Mouse (Mus musculus) limb, embryonic 13.5 days (tissue): Measurements from ENCODE around the gene Mtf1. TPM values are rescaled to one million over a fixed set of nuclear protein-coding genes. Genes with fewer than 3 reads are reported as not detected.

Experiments
- ATAC-seq: fragments of 200-750 bp; cut with Nextera tagmentation; 2 replicates; pipeline ENCODE4 v1.8.0; 2017; ENCODE audit warnings: low read depth, moderate number of reproducible peaks, moderate TSS enrichment; ENCODE audit not compliant: low FRiP score
- H3K27ac ChIP-seq: fragments of 300-500 bp; sonication (generic); 2 replicates; pipeline ENCODE4 v1.5.1; 2015; ENCODE audit warnings: inconsistent platforms, mild to moderate bottlenecking, moderate library complexity
- H3K27me3 ChIP-seq: fragments of 300-500 bp; sonication (generic); 2 replicates; pipeline ENCODE4 v1.6.1; 2015; ENCODE audit warnings: mild to moderate bottlenecking, inconsistent platforms
- H3K36me3 ChIP-seq: fragments of 300-500 bp; sonication (generic); 2 replicates; pipeline ENCODE4 v1.6.1; 2015; ENCODE audit warnings: inconsistent platforms, mild to moderate bottlenecking, moderate library complexity
- H3K4me1 ChIP-seq: fragments of 300-500 bp; sonication (generic); 2 replicates; pipeline ENCODE4 v1.6.1; 2015; ENCODE audit warnings: inconsistent platforms
- H3K4me2 ChIP-seq: fragments of 300-500 bp; sonication (generic); replicated peaks from 2 replicates; pipeline ENCODE4 v1.6.1; 2015; ENCODE audit warnings: inconsistent platforms, mild to moderate bottlenecking, moderate library complexity
- H3K4me3 ChIP-seq: fragments of 300-500 bp; sonication (generic); 2 replicates; pipeline ENCODE4 v1.5.1; 2015; ENCODE audit warnings: moderate library complexity, mild to moderate bottlenecking, inconsistent platforms
- H3K9ac ChIP-seq: fragments of 300-500 bp; sonication (generic); 2 replicates; pipeline ENCODE4 v1.6.1; 2015; ENCODE audit warnings: mild to moderate bottlenecking, inconsistent platforms
- H3K9me3 ChIP-seq: fragments of 300-500 bp; sonication (generic); 2 replicates; pipeline ENCODE4 v1.6.1; 2016; ENCODE audit warnings: inconsistent platforms
- WGBS: fragments of 180-500 bp; shearing (Covaris S2); methylation state at CpG from one replicate; pipeline ENCODE4 v1.1.7; 2015; 5-methylcytosine and 5-hydroxymethylcytosine counted together
- polyA plus RNA-seq: library from polyadenylated mRNA; unstranded; fragments of >200 nt; fragmentation: Nextera tagmentation; extraction: Ambion mirVana; gene quantifications from 2 replicates; pipeline ENCODE4 v1.2.1, GENCODE M21; 2015

Gene Mtf1
- polyA plus RNA-seq, 1 experiment from 2014 or later, result 12.1 TPM

DNA sequence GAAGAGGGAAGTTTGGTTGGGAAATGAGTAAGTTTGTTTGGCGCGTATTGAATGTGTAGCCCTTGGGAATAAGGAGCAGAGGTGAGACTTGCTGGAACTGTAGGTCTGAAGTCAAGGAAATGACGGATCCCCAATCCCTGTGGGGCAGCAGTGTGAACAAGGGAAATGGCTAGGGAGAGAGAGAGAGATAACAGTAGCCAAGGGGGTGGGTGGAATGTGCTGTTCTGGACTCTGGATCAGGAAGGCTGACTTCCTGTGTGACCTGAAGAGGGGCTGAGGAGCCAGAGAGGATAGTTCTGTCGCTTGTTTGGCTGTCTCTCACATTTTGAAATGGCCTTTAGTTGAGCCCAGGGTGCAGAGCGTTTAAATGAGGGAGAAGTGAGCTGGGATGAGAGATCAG lies 6.6 kb downstream of the Mtf1 start:
- no peak overlapping the region for H3K27ac ChIP-seq
- H3K4me1 ChIP-seq, result peaks cover 2% of the 10 kb centered on the region
- peaks cover 66% of the 10 kb centered on the region for H3K36me3 ChIP-seq
- no peak for ATAC-seq
- no peak overlapping the region for H3K4me2 ChIP-seq
- 88% methylated on average over 5 of the region's 5 CpGs for WGBS
- no peak overlapping the region for H3K4me3 ChIP-seq
- H3K9ac ChIP-seq, result no peak overlapping the region
- H3K9me3 ChIP-seq, result no peaks in the 10 kb centered on the region
- no peaks in the 10 kb centered on the region for H3K27me3 ChIP-seq

DNA sequence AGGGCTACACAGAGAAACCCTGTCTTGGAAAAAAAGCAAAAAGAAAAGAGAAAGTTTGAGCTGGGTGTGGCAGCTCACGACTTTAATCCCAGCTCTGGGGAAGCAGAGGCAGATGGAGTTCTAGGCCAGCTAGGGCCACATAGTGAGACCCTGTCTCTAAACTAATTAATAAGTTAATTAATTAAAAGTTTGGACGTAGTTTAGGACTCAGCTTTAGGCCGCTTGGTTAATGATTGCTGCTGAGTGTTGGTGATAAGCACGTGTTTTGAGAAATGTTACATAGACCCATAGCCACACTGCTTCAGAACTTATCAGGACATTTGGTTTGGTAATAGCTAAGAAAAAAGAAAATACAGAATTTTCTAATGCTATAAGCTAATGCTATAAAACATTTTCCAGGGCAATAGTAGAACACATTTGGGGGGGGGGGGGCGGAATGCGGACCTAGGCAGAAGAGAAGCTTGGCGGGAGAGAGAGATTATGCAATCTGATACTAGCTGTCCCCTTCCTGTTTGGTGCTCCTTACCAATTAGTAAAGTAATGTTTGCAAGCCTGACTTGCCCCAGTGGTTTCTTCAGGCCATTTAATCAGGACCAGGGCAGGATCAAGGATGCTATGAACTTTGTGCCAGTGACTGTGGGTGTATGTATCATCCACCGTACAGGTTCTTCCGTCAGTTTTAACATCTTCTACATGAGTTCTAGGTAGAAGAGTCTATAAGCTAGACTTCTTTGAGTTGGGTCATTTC lies 7.4 kb downstream of the Mtf1 start:
- Histone ChIP-seq H3K4me2 (no peak overlapping the region), H3K4me1 (no peaks in the 10 kb centered on the region), H3K27ac (no peak overlapping the region), H3K9me3 (no peaks in the 10 kb centered on the region), H3K27me3 (no peaks in the 10 kb centered on the region), H3K9ac (no peak overlapping the region), H3K4me3 (no peak overlapping the region), H3K36me3 (peaks cover 65% of the 10 kb centered on the region)
- ATAC-seq, result no peak
- WGBS, result 85% methylated on average over 9 of the region's 9 CpGs

DNA sequence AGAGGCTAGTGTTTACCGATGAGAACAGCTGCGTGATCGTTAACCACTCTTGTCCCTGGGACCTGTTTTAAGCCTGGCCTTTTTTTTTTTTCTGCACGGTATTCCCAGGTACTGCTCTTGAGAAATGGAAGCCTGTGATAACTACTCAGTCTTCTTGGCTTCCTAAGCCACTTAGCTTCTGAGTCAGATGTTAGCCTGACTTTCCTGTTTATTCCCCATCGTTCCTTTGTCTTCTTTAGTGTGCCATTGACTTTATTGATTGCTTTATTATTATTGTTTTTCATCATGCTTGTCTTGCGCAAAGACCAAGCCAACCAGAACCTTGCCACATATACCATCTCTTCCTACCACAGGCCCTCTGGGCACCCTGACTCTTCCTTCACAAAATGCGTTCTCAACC lies 8.2 kb downstream of the Mtf1 start:
- Histone ChIP-seq H3K36me3 (peaks cover 57% of the 10 kb centered on the region), H3K4me3 (no peak overlapping the region), H3K9ac (no peak overlapping the region), H3K9me3 (no peaks in the 10 kb centered on the region), H3K27ac (no peak overlapping the region), H3K27me3 (no peaks in the 10 kb centered on the region), H3K4me2 (no peak overlapping the region), H3K4me1 (no peaks in the 10 kb centered on the region)
- no peak for ATAC-seq
- WGBS, result 83% methylated on average over 7 of the region's 7 CpGs

DNA sequence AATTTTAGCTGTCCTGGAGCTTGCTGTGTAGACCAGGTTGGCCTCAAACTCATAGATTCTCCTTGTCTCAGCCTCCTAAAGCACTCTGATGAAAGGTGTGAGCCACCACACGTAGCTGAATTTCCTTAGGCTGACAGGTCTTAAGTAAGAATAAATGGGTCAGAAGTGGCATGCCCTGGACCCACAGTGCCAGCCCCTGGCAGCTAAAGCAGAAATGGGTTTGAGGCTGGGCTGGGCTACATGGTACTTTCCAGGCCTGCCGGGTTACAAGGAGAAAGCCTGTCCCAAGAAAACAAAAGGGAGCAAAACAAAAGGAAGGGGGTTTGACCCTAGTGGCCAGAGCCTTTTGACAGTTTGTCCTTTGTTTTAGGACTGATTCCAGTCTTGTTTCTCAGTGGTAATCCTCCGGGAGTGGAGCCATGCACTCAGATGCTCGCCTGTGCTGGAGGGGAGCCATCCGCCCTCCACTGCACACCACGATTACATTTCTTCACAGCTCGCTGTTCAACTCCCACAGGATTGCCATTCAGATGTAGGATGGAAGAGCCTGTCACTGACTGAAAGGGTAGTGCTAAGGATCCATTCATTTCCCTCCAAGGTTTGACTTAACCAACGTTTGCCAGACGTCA lies 9.6 kb downstream of the Mtf1 start:
- no peaks in the 10 kb centered on the region for H3K27me3 ChIP-seq

DNA sequence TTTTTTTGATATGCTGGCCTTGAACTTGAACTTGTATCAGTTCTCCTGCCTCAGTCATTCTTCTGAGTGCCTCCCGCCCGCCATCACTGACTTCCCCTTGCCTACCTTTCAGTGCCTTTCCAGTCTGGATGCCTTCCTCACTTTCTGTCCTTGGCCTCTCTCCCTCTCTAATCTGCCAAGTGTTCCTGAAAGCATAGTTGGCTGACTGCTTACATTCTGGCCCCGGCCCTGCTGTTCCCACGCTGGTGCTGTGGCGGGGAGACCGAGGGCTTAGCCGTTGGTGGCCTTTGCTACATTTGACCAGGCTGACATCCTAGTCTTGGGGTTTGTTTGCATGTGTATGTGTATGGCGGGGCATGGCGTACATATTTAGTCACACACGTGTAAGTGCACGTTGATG lies 14.0 kb downstream of the Mtf1 start:
- H3K9ac ChIP-seq, result no peak overlapping the region
- no peak overlapping the region for H3K27ac ChIP-seq
- H3K27me3 ChIP-seq, result no peaks in the 10 kb centered on the region
- H3K4me1 ChIP-seq, result no peaks in the 10 kb centered on the region
- no peaks in the 10 kb centered on the region for H3K9me3 ChIP-seq
- 95% methylated on average over 11 of the region's 11 CpGs for WGBS
- H3K4me3 ChIP-seq, result no peak overlapping the region
- ATAC-seq, result no peak
- H3K36me3 ChIP-seq, result peaks cover 36% of the 10 kb centered on the region
- no peak overlapping the region for H3K4me2 ChIP-seq

More for the DNA sequence above, 9.6 kb downstream of the Mtf1 start:
- H3K36me3 ChIP-seq, result peaks cover 50% of the 10 kb centered on the region
- H3K9me3 ChIP-seq, result no peaks in the 10 kb centered on the region
- H3K9ac ChIP-seq, result peak overlapping the region; percentile 25; the same call in 1 of the 2 replicates
- WGBS, result 81% methylated on average over 9 of the region's 9 CpGs
- no peak overlapping the region for H3K27ac ChIP-seq
- ATAC-seq, result no peak
- no peak overlapping the region for H3K4me3 ChIP-seq
- no peak overlapping the region for H3K4me2 ChIP-seq
- no peaks in the 10 kb centered on the region for H3K4me1 ChIP-seq

DNA sequence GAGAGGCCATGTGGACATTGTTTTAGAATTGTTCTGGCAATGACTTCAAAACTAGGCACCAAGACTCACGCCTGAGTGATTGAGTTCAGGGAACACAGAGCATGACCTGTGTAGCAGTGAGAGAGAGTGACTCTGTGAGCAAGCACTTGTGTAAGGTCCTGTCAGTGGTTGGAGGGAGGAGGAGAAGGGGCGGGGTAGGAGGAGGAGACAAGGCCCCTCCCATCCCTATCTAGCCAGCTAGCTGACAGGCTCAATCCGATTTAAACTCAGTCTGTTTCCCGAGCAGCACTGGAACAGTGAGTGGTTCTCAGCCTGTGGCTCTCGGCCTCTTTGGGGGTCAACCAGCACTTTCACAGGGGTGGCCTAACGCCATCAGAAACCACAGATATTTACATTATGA lies 15.9 kb downstream of the Mtf1 start:
- Histone ChIP-seq H3K9ac (no peak overlapping the region), H3K36me3 (peaks cover 39% of the 10 kb centered on the region), H3K27me3 (no peaks in the 10 kb centered on the region), H3K4me1 (no peaks in the 10 kb centered on the region), H3K27ac (no peak overlapping the region), H3K4me3 (no peak overlapping the region), H3K4me2 (no peak overlapping the region), H3K9me3 (no peaks in the 10 kb centered on the region)
- WGBS, result 30% methylated on average over 6 of the region's 6 CpGs
- no peak for ATAC-seq

- H3K9ac ChIP-seq, result no peak overlapping the region
- H3K36me3 ChIP-seq, result peaks cover 46% of the 10 kb centered on the region
- H3K4me2 ChIP-seq, result no peak overlapping the region
- WGBS, result 94% methylated on average over 4 of the region's 4 CpGs
- H3K9me3 ChIP-seq, result no peaks in the 10 kb centered on the region
- no peak overlapping the region for H3K4me3 ChIP-seq
- no peaks in the 10 kb centered on the region for H3K4me1 ChIP-seq
- H3K27me3 ChIP-seq, result no peaks in the 10 kb centered on the region
- no peak overlapping the region for H3K27ac ChIP-seq
- ATAC-seq, result no peak
These were observed 16.9 kb downstream of the Mtf1 start for GRCm38 (mm10) chr4:124818832-124819231.

- 91% methylated on average over 6 of the region's 6 CpGs for WGBS
- no peak overlapping the region for H3K27ac ChIP-seq
- H3K4me2 ChIP-seq, result no peak overlapping the region
- H3K4me3 ChIP-seq, result no peak overlapping the region
- ATAC-seq, result no peak
- no peaks in the 10 kb centered on the region for H3K9me3 ChIP-seq
- H3K4me1 ChIP-seq, result no peaks in the 10 kb centered on the region
- H3K27me3 ChIP-seq, result no peaks in the 10 kb centered on the region
- peaks cover 86% of the 10 kb centered on the region for H3K36me3 ChIP-seq
- H3K9ac ChIP-seq, result no peak overlapping the region
These were observed 23.1 kb downstream of the Mtf1 start for GRCm38 (mm10) chr4:124824967-124825366.

GRCm38 (mm10) chr4:124825371-124825965 lies 23.6 kb downstream of the Mtf1 start:
- no peaks in the 10 kb centered on the region for H3K27me3 ChIP-seq
- H3K27ac ChIP-seq, result no peak overlapping the region
- no peaks in the 10 kb centered on the region for H3K4me1 ChIP-seq
- H3K9ac ChIP-seq, result no peak overlapping the region
- no peak overlapping the region for H3K4me2 ChIP-seq
- H3K36me3 ChIP-seq, result peaks cover 86% of the 10 kb centered on the region
- no peaks in the 10 kb centered on the region for H3K9me3 ChIP-seq
- ATAC-seq, result no peak
- WGBS, result 96% methylated on average over 21 of the region's 21 CpGs
- H3K4me3 ChIP-seq, result no peak overlapping the region

- Histone ChIP-seq H3K4me1 (no peaks in the 10 kb centered on the region), H3K27me3 (no peaks in the 10 kb centered on the region), H3K9me3 (no peaks in the 10 kb centered on the region), H3K4me3 (no peak overlapping the region), H3K9ac (no peak overlapping the region), H3K36me3 (peaks cover 80% of the 10 kb centered on the region), H3K4me2 (no peak overlapping the region), H3K27ac (no peak overlapping the region)
- ATAC-seq, result no peak
- WGBS, result 81% methylated on average over 5 of the region's 5 CpGs
These were observed 27.8 kb downstream of the Mtf1 start for GRCm38 (mm10) chr4:124829671-124830070.

GRCm38 (mm10) chr4:124832796-124833195 lies 30.9 kb downstream of the Mtf1 start:
- no peaks in the 10 kb centered on the region for H3K4me1 ChIP-seq
- no peak overlapping the region for H3K4me3 ChIP-seq
- WGBS, result 97% methylated on average over 10 of the region's 10 CpGs
- no peak overlapping the region for H3K27ac ChIP-seq
- no peak overlapping the region for H3K9ac ChIP-seq
- ATAC-seq, result no peak
- H3K27me3 ChIP-seq, result no peaks in the 10 kb centered on the region
- H3K4me2 ChIP-seq, result no peak overlapping the region
- no peaks in the 10 kb centered on the region for H3K9me3 ChIP-seq
- H3K36me3 ChIP-seq, result peaks cover 68% of the 10 kb centered on the region

DNA sequence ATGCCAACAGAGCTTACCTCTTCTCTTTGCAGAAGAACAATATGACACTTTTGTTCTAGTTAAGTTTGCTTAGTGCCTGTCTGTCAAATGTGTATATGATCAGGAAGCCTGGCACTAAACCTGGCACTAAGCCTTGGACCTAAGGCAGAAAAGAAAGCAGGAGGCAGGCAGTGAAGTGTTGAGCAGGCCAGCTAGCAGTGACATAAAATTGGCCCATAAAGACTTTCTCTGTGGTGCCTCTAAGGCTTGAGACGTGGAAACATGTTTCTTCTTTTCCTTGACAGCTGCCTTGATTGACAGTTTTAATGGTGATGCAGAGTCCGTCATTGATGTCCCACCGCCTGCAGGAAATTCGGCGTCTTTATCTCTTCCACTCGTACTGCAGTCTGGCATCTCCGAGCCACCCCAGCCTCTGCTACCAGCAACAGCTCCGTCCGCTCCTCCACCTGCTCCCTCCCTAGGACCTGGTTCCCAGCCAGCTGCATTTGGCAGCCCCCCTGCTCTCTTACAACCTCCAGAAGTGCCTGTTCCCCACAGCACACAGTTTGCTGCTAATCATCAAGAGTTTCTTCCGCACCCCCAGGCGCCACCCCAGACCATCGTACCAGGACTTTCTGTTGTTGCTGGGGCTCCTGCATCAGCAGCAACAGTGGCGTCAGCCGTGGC lies 36.3 kb downstream of the Mtf1 start:
- Histone ChIP-seq H3K4me3 (no peak overlapping the region), H3K36me3 (peaks cover 76% of the 10 kb centered on the region), H3K27ac (no peak overlapping the region), H3K9me3 (0 out of 2 replicates have a peak, but pooled peaks cover 4% of the 10 kb centered on the region), H3K4me1 (no peaks in the 10 kb centered on the region), H3K27me3 (no peaks in the 10 kb centered on the region), H3K4me2 (no peak overlapping the region), H3K9ac (no peak overlapping the region)
- ATAC-seq, result no peak
- 87% methylated on average over 14 of the region's 14 CpGs for WGBS
